Mouse (Mus musculus) liver, postnatal 0 days (tissue): Measurements from ENCODE around the gene Wtip. TPM values are rescaled to one million over a fixed set of nuclear protein-coding genes. Genes with fewer than 3 reads are reported as not detected.
A peak's percentile ranks its signal among the peaks of the same experiment; 100 is the strongest.
"Not testable (repeated sequence)": the region's sequence is repeated elsewhere in the genome, so short reads cannot be mapped to it uniquely, and the experiment has no call there.

Experiments
- ATAC-seq: fragments of 200-750 bp; cut with Nextera tagmentation; 2 replicates; pipeline ENCODE4 v1.8.0; 2017; ENCODE audit warnings: mild to moderate bottlenecking, moderate library complexity
- DNase-seq: peaks from one replicate; pipeline ENCODE4 v3.0.0-alpha.2; 2016
- H3K27ac ChIP-seq: fragments of 300-500 bp; sonication (generic); 2 replicates; pipeline ENCODE4 v1.5.1; 2014; ENCODE audit warnings: antibody characterized with exemption, moderate library complexity, mild to moderate bottlenecking, low read depth
- H3K27me3 ChIP-seq: fragments of 300-500 bp; sonication (generic); 2 replicates; pipeline ENCODE4 v1.6.1; 2014; ENCODE audit warnings: low read length, control low read depth, mixed read lengths; ENCODE audit not compliant: insufficient read depth
- H3K36me3 ChIP-seq: fragments of 300-500 bp; sonication (generic); replicated peaks from 2 replicates; pipeline ENCODE4 v1.6.1; 2014; ENCODE audit warnings: mild to moderate bottlenecking, control low read depth, low read length, moderate library complexity, mixed read lengths; ENCODE audit not compliant: insufficient read depth
- H3K4me1 ChIP-seq: fragments of 300-500 bp; sonication (generic); 2 replicates; pipeline ENCODE4 v1.6.1; 2014; ENCODE audit warnings: antibody characterized with exemption, mild to moderate bottlenecking, control low read depth; ENCODE audit not compliant: insufficient read depth
- H3K4me2 ChIP-seq: fragments of 300-500 bp; sonication (generic); 2 replicates; pipeline ENCODE4 v1.6.1; 2014; ENCODE audit warnings: low read depth, mild to moderate bottlenecking, low read length, moderate library complexity, mixed read lengths
- H3K4me3 ChIP-seq: fragments of 300-500 bp; sonication (generic); 2 replicates; pipeline ENCODE4 v1.5.1; 2014; ENCODE audit warnings: low read depth, low read length
- H3K9ac ChIP-seq: fragments of 300-500 bp; sonication (generic); replicated peaks from 2 replicates; pipeline ENCODE4 v1.6.1; 2014; ENCODE audit warnings: mild to moderate bottlenecking, moderate library complexity
- H3K9me3 ChIP-seq: fragments of 300-500 bp; sonication (generic); 2 replicates; pipeline ENCODE4 v1.6.1; 2016; ENCODE audit warnings: mild to moderate bottlenecking, control low read depth, low read length, mixed read lengths
- CTCF ChIP-seq: sonication (generic); IDR thresholded peaks from 2 replicates; pipeline ENCODE4 v1.5.1; 2016; ENCODE audit warnings: antibody characterized with exemption, low read depth
- EP300 ChIP-seq: IDR thresholded peaks from 2 replicates; pipeline ENCODE4 v1.6.1; 2016; ENCODE audit warnings: antibody characterized with exemption, low read depth, mild to moderate bottlenecking
- WGBS: fragments of 180-500 bp; shearing (Covaris S2); extraction: QIAGEN DNeasy Blood & Tissue Kit; methylation state at CpG from one replicate; pipeline ENCODE4 v1.1.7; 2014; ENCODE audit not compliant: insufficient replicate concordance; 5-methylcytosine and 5-hydroxymethylcytosine counted together
- polyA plus RNA-seq: library from polyadenylated mRNA; unstranded; fragments of >200 nt; fragmentation: Nextera tagmentation; extraction: Ambion mirVana; gene quantifications from 2 replicates; pipeline ENCODE4 v1.2.1, GENCODE M21; 2015

The Wtip gene
- polyA plus RNA-seq, 1 experiment from 2014 or later = 0.94 TPM

DNA sequence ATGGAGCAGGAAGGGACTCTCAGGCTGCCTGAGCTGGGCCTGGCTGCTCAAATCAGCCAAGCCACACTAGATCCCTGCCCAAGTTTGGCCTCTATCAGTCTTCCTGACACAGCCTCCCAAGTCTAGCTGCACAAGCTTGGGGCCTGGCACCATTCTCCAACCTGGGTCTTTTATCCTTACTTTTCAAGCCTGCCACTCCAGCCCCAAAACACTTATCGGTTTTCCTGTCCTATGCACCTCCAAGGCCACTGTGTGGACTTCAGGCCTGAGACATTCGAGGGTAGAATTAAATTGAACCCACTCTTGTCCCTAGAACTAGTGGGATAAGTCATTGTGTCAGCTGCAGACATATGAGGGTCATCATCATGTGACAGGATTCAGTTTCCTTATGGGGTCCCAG is 33.1 kb downstream of the Wtip start:
- no peaks in the 10 kb centered on the region for H3K36me3 ChIP-seq
- H3K9me3 ChIP-seq = no peaks in the 10 kb centered on the region
- WGBS = 63% methylated on average over 2 of the region's 2 CpGs
- H3K9ac ChIP-seq = no peak overlapping the region
- H3K27me3 ChIP-seq = no peaks in the 10 kb centered on the region
- H3K4me1 ChIP-seq = no peaks in the 10 kb centered on the region
- ATAC-seq = no peak
- no peak overlapping the region for H3K4me3 ChIP-seq
- no peak for TF ChIP-seq CTCF
- TF ChIP-seq EP300 = no peak
- no peak overlapping the region for H3K4me2 ChIP-seq
- peak; percentile 2 for DNase-seq
- no peak overlapping the region for H3K27ac ChIP-seq

DNA sequence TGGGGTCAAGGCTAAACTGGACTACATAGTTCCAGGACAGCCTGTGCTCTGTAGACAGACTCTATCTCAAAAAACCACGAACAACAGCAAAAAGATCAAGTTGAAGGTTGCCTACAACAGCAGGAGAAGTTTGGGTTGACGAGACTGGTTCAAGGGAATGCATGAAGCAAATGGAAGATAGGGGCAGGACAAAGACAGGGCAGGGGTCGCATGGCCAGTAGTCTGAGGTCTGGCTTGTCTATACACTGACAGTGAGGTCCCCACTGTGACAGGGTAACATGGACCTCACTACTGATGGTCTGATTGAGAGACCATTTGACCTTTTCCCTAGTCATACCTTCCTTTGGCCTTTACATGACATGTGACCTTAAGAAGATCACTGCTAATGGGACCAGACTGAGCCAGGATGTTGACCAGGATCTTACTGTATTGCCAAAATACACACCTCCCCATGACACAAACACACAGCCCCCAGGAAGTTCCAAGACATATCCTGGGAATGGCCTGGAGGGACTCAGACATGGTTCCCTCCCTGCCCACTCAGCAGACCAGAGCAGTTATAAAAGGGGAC is 38.1 kb downstream of the Wtip start, which contains the start of gene Scgb1b30:
Gene Scgb1b30 (plus strand): TSS at position 521 of the 571 bp plus-strand sequence.
- TF ChIP-seq CTCF (no peak), EP300 (no peak)
- H3K4me1 ChIP-seq = no peaks in the 10 kb centered on the region

DNA sequence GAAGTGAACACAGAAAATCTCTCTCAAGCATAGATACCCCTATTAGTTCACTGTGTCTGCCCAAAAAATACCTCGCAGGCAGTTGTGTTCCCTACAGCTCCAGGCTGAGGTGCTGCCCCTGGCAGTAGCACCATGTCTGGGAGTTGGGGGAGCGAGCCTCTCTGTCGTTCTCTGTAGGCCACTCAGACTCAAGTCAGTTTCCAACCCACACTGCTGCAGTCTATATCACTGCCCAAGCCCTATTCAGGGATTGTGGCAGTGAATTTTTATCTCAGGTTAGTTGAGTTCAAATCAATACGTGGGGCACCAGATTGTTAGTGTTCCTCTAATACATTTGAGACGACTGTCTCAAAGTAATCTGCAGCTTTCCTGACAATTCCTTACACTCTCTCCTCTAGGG is 64.9 kb downstream of the Wtip start:
- not testable (repeated sequence) for H3K4me1 ChIP-seq, H3K36me3 ChIP-seq, H3K27ac ChIP-seq, H3K27me3 ChIP-seq, DNase-seq, H3K9ac ChIP-seq, H3K4me2 ChIP-seq, ATAC-seq, H3K4me3 ChIP-seq, H3K9me3 ChIP-seq
- 65% methylated on average over 5 of the region's 5 CpGs for WGBS

More for the DNA sequence above, 38.1 kb downstream of the Wtip start, which contains the start of gene Scgb1b30:
- Histone ChIP-seq H3K36me3 (no peaks in the 10 kb centered on the region), H3K4me2 (no peak within 1 kb of the TSS), H3K4me3 (no peak within 1 kb of the TSS), H3K27me3 (no peaks in the 10 kb centered on the region), H3K27ac (no peak within 1 kb of the TSS), H3K9ac (no peak within 1 kb of the TSS), H3K9me3 (no peaks in the 10 kb centered on the region)
- ATAC-seq (no peak), DNase-seq (no peak)
- 61% methylated on average over 3 of the region's 3 CpGs for WGBS

Other genes with a start within 250 kb of the Wtip start
- gene Scgb2b26, start 188.2 kb downstream of the Wtip start, polyA plus RNA-seq = not detected in 2 replicates
- gene Scgb2b27, start 119.3 kb downstream of the Wtip start, polyA plus RNA-seq = not detected in 2 replicates
- gene Scgb1b27, start 111.8 kb downstream of the Wtip start, polyA plus RNA-seq = not detected in 2 replicates
- not detected in 2 replicates for gene Scgb1b30, start 37.8 kb downstream of the Wtip start, polyA plus RNA-seq
- gene Uba2, start 36.3 kb upstream of the Wtip start, polyA plus RNA-seq = 42.1 and 50.0 TPM in 2 replicates
- 14.2 and 17.2 TPM in 2 replicates for gene Pdcd2l, start 63.4 kb upstream of the Wtip start, polyA plus RNA-seq
- gene Gpi1, start 97.1 kb upstream of the Wtip start, polyA plus RNA-seq = 173 and 218 TPM in 2 replicates
- not detected in 2 replicates for gene Gm6096, start 117.8 kb upstream of the Wtip start, polyA plus RNA-seq
- 9.3 and 10.3 TPM in 2 replicates for gene 4931406P16Rik, start 180.3 kb upstream of the Wtip start, polyA plus RNA-seq